Mouse (Mus musculus) heart, adult 18-20 months (tissue): ENCODE measurements around the gene Lmo4. TPM values are rescaled to one million over a fixed set of nuclear protein-coding genes. Genes with fewer than 3 reads are reported as not detected.

Experiments used
- DNase-seq, 2 experiments: peaks; one replicate each; pipeline ENCODE4 v3.0.0; 2021 to 2022; ENCODE audit warnings: mixed read lengths in 1 of 2
- total RNA-seq, 2 experiments: library from RNA; stranded (reverse); gene quantifications; 2 replicates each; pipeline ENCODE4 v1.2.3; 2021

Lmo4 gene
- total RNA-seq, 2 experiments from 2014 or later: 28.6 to 29.1 TPM

- DNase-seq: peak in 1 of 2 experiments; percentile 34
Observed at GRCm38 (mm10) chr3:144203988-144204412, 1.0 kb downstream of the Lmo4 start.

GRCm38 (mm10) chr3:144203259-144203987, 1.6 kb downstream of the Lmo4 start:
- peak; percentile 27 to 66 for DNase-seq

GRCm38 (mm10) chr3:144202574-144203258, 2.3 kb downstream of the Lmo4 start:
- DNase-seq: no peak

GRCm38 (mm10) chr3:144201794-144202573, 3.0 kb downstream of the Lmo4 start:
- peak; percentile 91 to 93 for DNase-seq

- DNase-seq: no peak
Observed at GRCm38 (mm10) chr3:144185327-144186152, 19.5 kb downstream of the Lmo4 start.

GRCm38 (mm10) chr3:144184918-144185317, 20.1 kb downstream of the Lmo4 start:
- no peak for DNase-seq

- no peak for DNase-seq
Observed at GRCm38 (mm10) chr3:144182229-144182628, 22.8 kb downstream of the Lmo4 start.

GRCm38 (mm10) chr3:144178937-144179336, 26.1 kb downstream of the Lmo4 start:
- DNase-seq: no peak

GRCm38 (mm10) chr3:144173866-144174588, 31.0 kb downstream of the Lmo4 start:
- DNase-seq: no peak

GRCm38 (mm10) chr3:144173138-144173537, 31.9 kb downstream of the Lmo4 start:
- no peak for DNase-seq

- no peak for DNase-seq
Observed at GRCm38 (mm10) chr3:144171749-144172148, 33.3 kb downstream of the Lmo4 start.

- DNase-seq: no peak
Observed at GRCm38 (mm10) chr3:144170539-144170938, 34.5 kb downstream of the Lmo4 start.

GRCm38 (mm10) chr3:144166439-144167155, 38.4 kb downstream of the Lmo4 start:
- DNase-seq: no peak

GRCm38 (mm10) chr3:144165439-144165838, 39.6 kb downstream of the Lmo4 start:
- no peak for DNase-seq

- DNase-seq: no peak
Observed at GRCm38 (mm10) chr3:144164665-144165385, 40.2 kb downstream of the Lmo4 start.

- DNase-seq: no peak
Observed at GRCm38 (mm10) chr3:144163718-144164117, 41.3 kb downstream of the Lmo4 start.

GRCm38 (mm10) chr3:144162156-144162555, 42.9 kb downstream of the Lmo4 start:
- no peak for DNase-seq

- DNase-seq: peak; percentile 39 to 56
Observed at GRCm38 (mm10) chr3:144161261-144161660, 43.8 kb downstream of the Lmo4 start.

GRCm38 (mm10) chr3:144155746-144156145, 49.3 kb downstream of the Lmo4 start:
- DNase-seq: no peak

GRCm38 (mm10) chr3:144153395-144153794, 51.6 kb downstream of the Lmo4 start:
- no peak for DNase-seq
